Mouse (Mus musculus): ENCODE data around the gene Arfip1. TPM values are rescaled to one million over a fixed set of nuclear protein-coding genes. Genes with fewer than 3 reads are reported as not detected.

The Arfip1 gene
- polyA plus RNA-seq, 1 experiment from 2014 or later: 38.5 TPM

GRCm38 (mm10) chr3:84610183-84610710 is 27.8 kb upstream of the Arfip1 start:
- no peak for ATAC-seq (ENCODE audit: insufficient number of reproducible peaks, low FRiP score, low TSS enrichment, low read depth)
- H3K9ac ChIP-seq (ENCODE audit: low read length): no peak overlapping the region
- WGBS: 84% methylated on average over 9 of the region's 9 CpGs

DNA sequence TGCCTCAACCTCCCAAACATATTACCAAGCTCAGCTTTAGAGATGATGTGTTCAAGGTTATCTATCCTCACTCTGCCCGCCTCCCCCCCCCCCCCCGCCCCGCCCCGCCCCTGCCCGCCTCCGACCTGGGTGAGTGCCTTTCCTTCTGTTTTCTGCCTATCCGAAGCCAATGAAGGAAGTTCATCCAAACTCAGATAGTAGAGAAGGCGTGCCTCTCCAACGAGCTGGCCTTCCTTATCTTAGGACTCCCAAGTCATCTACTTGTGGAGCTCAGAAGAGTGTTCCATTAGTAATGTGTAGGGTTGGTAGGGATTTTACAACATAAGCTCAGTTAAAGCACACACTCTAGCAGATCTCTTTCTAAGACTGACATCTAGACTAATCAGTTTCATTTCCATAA is 20.8 kb upstream of the Arfip1 start:
- WGBS: 68% methylated on average over 8 of the region's 9 CpGs
- Histone ChIP-seq H3K4me2 (ENCODE audit: low read depth, severe bottlenecking) (no peak overlapping the region), H3K4me3 (ENCODE audit: low read depth, low read length) (no peak overlapping the region), H3K9ac (ENCODE audit: low read length) (no peak overlapping the region), H3K27ac (replicated peaks; ENCODE audit: low read depth, low read length) (no peak overlapping the region), H3K27me3 (ENCODE audit: control insufficient read depth, insufficient read depth, low read length) (no peaks in the 10 kb centered on the region), H3K36me3 (ENCODE audit: control insufficient read depth, insufficient read depth, low read length) (no peaks in the 10 kb centered on the region), H3K9me3 (ENCODE audit: control insufficient read depth, low read length) (0 out of 2 replicates have a peak, but pooled peaks cover 2% of the 10 kb centered on the region), H3K4me1 (ENCODE audit: control insufficient read depth, insufficient read depth, low read length) (no peaks in the 10 kb centered on the region)
- no peak for DNase-seq (ENCODE audit: low spot score)
- no peak for ATAC-seq (ENCODE audit: insufficient number of reproducible peaks, low FRiP score, low TSS enrichment, low read depth)

More at GRCm38 (mm10) chr3:84610183-84610710, 27.8 kb upstream of the Arfip1 start:
- Histone ChIP-seq H3K4me3 (ENCODE audit: low read depth, low read length) (no peak overlapping the region), H3K27ac (replicated peaks; ENCODE audit: low read depth, low read length) (no peak overlapping the region), H3K9me3 (ENCODE audit: control insufficient read depth, low read length) (0 out of 2 replicates have a peak, but pooled peaks cover 2% of the 10 kb centered on the region), H3K36me3 (ENCODE audit: control insufficient read depth, insufficient read depth, low read length) (no peaks in the 10 kb centered on the region), H3K4me1 (ENCODE audit: control insufficient read depth, insufficient read depth, low read length) (no peaks in the 10 kb centered on the region), H3K4me2 (ENCODE audit: low read depth, severe bottlenecking) (no peak overlapping the region), H3K27me3 (ENCODE audit: control insufficient read depth, insufficient read depth, low read length) (no peaks in the 10 kb centered on the region)
- DNase-seq (ENCODE audit: low spot score): no peak

DNA sequence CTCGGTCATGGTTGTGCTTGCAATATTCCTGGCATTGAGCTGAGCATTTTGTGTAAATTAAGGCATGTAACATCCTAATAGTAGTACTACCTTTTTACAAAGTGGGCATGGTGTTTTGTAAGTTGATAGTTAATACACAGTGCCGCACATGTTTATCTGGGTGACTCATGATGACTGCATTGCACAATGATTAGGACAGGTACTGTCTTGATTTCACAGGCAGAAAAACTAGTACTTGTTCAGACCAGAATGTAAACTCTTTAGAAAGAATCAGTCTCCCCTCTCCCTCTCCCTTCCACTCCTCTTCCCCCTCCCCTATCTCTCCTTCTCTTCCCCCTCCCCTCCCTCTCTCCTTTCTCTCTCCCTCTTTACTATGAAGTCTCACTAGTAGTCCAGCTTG is 20.3 kb upstream of the Arfip1 start:
- no peaks in the 10 kb centered on the region for H3K36me3 ChIP-seq (ENCODE audit: control insufficient read depth, insufficient read depth, low read length)
- 88% methylated on average over 2 of the region's 2 CpGs for WGBS
- H3K9ac ChIP-seq (ENCODE audit: low read length): no peak overlapping the region
- DNase-seq (ENCODE audit: low spot score) (no peak), ATAC-seq (ENCODE audit: insufficient number of reproducible peaks, low FRiP score, low TSS enrichment, low read depth) (no peak)
- H3K4me2 ChIP-seq (ENCODE audit: low read depth, severe bottlenecking): no peak overlapping the region
- 0 out of 2 replicates have a peak, but pooled peaks cover 2% of the 10 kb centered on the region for H3K9me3 ChIP-seq (ENCODE audit: control insufficient read depth, low read length)
- no peak overlapping the region for H3K27ac ChIP-seq (replicated peaks; ENCODE audit: low read depth, low read length)
- no peaks in the 10 kb centered on the region for H3K27me3 ChIP-seq (ENCODE audit: control insufficient read depth, insufficient read depth, low read length)
- H3K4me3 ChIP-seq (ENCODE audit: low read depth, low read length): no peak overlapping the region
- H3K4me1 ChIP-seq (ENCODE audit: control insufficient read depth, insufficient read depth, low read length): no peaks in the 10 kb centered on the region

DNA sequence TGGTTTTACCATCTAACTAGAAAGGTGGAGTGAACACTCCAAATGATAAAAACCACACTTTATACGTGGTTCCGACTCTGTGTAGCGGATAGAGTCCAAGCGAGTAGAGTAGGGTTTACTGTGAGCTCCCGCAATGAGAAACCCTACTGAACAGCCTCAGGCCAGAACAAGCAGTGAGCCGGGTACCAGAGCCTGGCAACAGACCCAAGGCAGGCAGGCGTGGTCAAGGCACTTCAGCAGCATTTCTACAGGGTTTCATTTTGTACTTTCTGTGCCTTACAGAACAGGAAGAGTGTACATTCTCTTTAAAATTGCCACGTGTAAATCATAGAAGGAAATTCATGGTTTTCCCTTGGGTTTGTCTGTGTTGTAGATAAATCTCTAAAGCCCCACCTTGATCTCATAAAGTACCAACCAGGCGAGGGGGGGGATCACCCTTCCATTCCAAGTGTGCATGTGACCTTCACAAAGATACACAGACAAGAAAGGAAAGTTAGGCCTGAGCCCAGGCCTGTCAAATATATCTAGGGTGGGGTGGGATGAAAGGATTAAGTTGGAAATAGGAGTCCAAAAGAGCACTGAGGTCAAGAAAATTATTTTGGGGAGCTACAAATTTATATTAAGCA is 19.6 kb upstream of the Arfip1 start:
- Histone ChIP-seq H3K27me3 (ENCODE audit: control insufficient read depth, insufficient read depth, low read length) (no peaks in the 10 kb centered on the region), H3K9ac (ENCODE audit: low read length) (no peak overlapping the region), H3K4me2 (ENCODE audit: low read depth, severe bottlenecking) (no peak overlapping the region), H3K27ac (replicated peaks; ENCODE audit: low read depth, low read length) (no peak overlapping the region), H3K36me3 (ENCODE audit: control insufficient read depth, insufficient read depth, low read length) (no peaks in the 10 kb centered on the region), H3K9me3 (ENCODE audit: control insufficient read depth, low read length) (0 out of 2 replicates have a peak, but pooled peaks cover 2% of the 10 kb centered on the region), H3K4me3 (ENCODE audit: low read depth, low read length) (no peak overlapping the region), H3K4me1 (ENCODE audit: control insufficient read depth, insufficient read depth, low read length) (no peaks in the 10 kb centered on the region)
- ATAC-seq (ENCODE audit: insufficient number of reproducible peaks, low FRiP score, low TSS enrichment, low read depth) (no peak), DNase-seq (ENCODE audit: low spot score) (no peak)
- WGBS: 88% methylated on average over 9 of the region's 9 CpGs

DNA sequence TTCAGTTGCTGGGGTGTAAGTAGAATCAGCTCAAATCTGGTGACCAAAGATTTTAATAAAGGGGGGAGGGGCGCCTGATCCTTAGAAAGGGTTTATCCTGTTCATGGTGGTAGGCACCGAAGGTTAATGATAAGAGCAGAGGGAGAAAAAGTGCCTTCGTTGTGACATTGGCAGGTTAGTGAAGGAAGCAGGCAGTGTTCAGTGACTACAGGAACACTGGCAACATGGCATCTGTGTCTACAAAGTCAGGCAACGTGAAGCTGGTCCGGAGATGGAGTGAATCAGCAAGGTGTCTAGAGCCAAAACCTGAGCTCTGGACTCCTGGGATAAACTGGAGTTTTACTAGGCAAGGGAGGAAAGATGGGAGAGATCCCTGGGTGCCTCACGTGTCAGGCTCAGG is 16.3 kb upstream of the Arfip1 start:
- WGBS: 85% methylated on average over 6 of the region's 6 CpGs
- Histone ChIP-seq H3K27ac (replicated peaks; ENCODE audit: low read depth, low read length) (no peak overlapping the region), H3K4me1 (ENCODE audit: control insufficient read depth, insufficient read depth, low read length) (no peaks in the 10 kb centered on the region), H3K9me3 (ENCODE audit: control insufficient read depth, low read length) (no peaks in the 10 kb centered on the region), H3K27me3 (ENCODE audit: control insufficient read depth, insufficient read depth, low read length) (no peaks in the 10 kb centered on the region; the same call in 1 of the 2 replicates), H3K4me2 (ENCODE audit: low read depth, severe bottlenecking) (no peak overlapping the region), H3K36me3 (ENCODE audit: control insufficient read depth, insufficient read depth, low read length) (no peaks in the 10 kb centered on the region), H3K9ac (ENCODE audit: low read length) (no peak overlapping the region), H3K4me3 (ENCODE audit: low read depth, low read length) (no peak overlapping the region)
- no peak for ATAC-seq (ENCODE audit: insufficient number of reproducible peaks, low FRiP score, low TSS enrichment, low read depth)
- DNase-seq (ENCODE audit: low spot score): no peak

DNA sequence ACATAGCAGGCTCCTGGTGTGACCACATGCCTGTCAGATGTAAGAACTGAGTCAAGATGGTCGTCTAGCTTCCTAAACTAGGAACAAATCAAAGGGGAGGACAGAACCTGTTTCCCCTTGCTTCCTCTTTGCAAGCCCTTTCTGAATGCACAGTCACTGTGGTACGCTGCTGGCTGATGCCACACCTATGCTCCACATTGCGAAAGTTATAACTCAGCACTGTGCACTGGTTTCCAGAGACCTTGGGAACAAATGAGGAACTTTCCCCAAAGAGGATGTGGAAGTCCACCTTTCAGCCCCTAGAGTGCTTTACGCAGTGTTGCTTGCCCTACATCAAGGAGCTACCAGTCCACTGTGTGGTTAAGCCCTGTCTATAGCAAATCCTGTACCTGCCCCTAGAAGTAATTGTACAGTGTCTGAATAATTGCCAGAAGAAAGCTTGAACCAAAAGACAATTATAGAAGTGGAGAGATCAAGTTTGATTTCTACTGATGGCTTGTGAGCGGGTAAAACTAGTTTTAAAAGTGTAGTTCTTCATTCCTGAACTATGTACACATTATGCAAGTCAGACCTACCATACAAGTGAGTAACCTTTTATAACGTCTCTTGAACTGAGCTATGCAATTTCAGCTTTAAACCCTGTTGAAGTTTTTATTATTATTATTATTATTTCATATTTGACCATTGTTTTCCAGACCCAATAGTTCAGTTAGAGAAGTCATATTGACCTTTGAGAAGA is 15.7 kb upstream of the Arfip1 start:
- Histone ChIP-seq H3K4me2 (ENCODE audit: low read depth, severe bottlenecking) (no peak overlapping the region), H3K4me3 (ENCODE audit: low read depth, low read length) (no peak overlapping the region), H3K9ac (ENCODE audit: low read length) (no peak overlapping the region), H3K9me3 (ENCODE audit: control insufficient read depth, low read length) (no peaks in the 10 kb centered on the region), H3K36me3 (ENCODE audit: control insufficient read depth, insufficient read depth, low read length) (no peaks in the 10 kb centered on the region), H3K27me3 (ENCODE audit: control insufficient read depth, insufficient read depth, low read length) (no peaks in the 10 kb centered on the region; the same call in 1 of the 2 replicates), H3K4me1 (ENCODE audit: control insufficient read depth, insufficient read depth, low read length) (no peaks in the 10 kb centered on the region), H3K27ac (replicated peaks; ENCODE audit: low read depth, low read length) (no peak overlapping the region)
- DNase-seq (ENCODE audit: low spot score) (no peak), ATAC-seq (ENCODE audit: insufficient number of reproducible peaks, low FRiP score, low TSS enrichment, low read depth) (no peak)
- 88% methylated on average over 6 of the region's 6 CpGs for WGBS

- Histone ChIP-seq H3K27ac (replicated peaks; ENCODE audit: low read depth, low read length) (no peak overlapping the region), H3K9ac (ENCODE audit: low read length) (no peak overlapping the region), H3K4me2 (ENCODE audit: low read depth, severe bottlenecking) (no peak overlapping the region), H3K9me3 (ENCODE audit: control insufficient read depth, low read length) (no peaks in the 10 kb centered on the region), H3K4me3 (ENCODE audit: low read depth, low read length) (no peak overlapping the region; the same call in 1 of the 2 replicates), H3K36me3 (ENCODE audit: control insufficient read depth, insufficient read depth, low read length) (no peaks in the 10 kb centered on the region), H3K27me3 (ENCODE audit: control insufficient read depth, insufficient read depth, low read length) (no peaks in the 10 kb centered on the region; the same call in 1 of the 2 replicates), H3K4me1 (ENCODE audit: control insufficient read depth, insufficient read depth, low read length) (no peaks in the 10 kb centered on the region)
- no peak for DNase-seq (ENCODE audit: low spot score)
- WGBS: 50% methylated on average over 5 of the region's 5 CpGs
- ATAC-seq (ENCODE audit: insufficient number of reproducible peaks, low FRiP score, low TSS enrichment, low read depth): no peak
Measured at GRCm38 (mm10) chr3:84595677-84596234, 13.3 kb upstream of the Arfip1 start.

DNA sequence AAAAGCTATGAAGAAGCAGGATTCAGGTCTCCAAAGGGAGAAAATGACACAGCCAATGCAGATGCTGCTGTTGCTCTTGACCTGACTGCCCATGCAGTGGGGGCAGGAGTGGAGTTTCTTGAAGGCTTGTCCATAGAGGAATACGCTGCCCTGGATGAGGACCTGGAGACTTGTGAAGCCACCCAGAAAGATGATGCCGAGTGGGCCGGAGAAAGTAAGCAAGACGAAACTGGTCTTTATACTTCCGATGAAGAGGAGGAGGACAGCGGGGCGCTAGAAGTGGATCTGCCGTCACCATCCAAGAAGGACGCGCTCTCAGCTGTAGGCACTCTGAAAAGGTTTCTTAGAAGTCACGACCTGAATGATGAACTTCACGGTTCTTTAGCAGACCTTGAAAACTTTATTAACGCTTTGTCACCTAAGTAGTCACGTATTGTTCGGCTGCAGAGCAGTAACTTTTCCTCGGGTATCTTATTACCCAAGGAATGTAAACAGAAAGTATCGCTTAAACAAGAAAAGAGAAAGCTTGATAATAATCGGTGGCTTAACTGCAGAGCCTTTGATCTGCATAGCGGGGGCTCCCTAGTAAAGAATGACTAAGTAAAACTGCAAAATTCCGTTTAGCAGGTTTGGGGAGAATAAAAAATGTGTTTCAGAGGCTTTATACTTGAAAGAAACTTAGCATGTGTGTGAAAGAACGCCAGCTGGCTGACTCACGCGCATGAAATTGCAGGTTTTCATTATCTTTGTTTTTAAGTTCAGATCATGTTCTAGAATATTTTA is 12.7 kb upstream of the Arfip1 start:
- no peaks in the 10 kb centered on the region for H3K4me1 ChIP-seq (ENCODE audit: control insufficient read depth, insufficient read depth, low read length)
- H3K4me2 ChIP-seq (ENCODE audit: low read depth, severe bottlenecking): peak overlapping the region; percentile 47
- no peaks in the 10 kb centered on the region; the same call in 1 of the 2 replicates for H3K27me3 ChIP-seq (ENCODE audit: control insufficient read depth, insufficient read depth, low read length)
- no peak overlapping the region for H3K9ac ChIP-seq (ENCODE audit: low read length)
- no peak overlapping the region for H3K27ac ChIP-seq (replicated peaks; ENCODE audit: low read depth, low read length)
- WGBS: 7% methylated on average over 23 of the region's 23 CpGs
- DNase-seq (ENCODE audit: low spot score) (peak; percentile 34), ATAC-seq (ENCODE audit: insufficient number of reproducible peaks, low FRiP score, low TSS enrichment, low read depth) (no peak)
- no peaks in the 10 kb centered on the region for H3K36me3 ChIP-seq (ENCODE audit: control insufficient read depth, insufficient read depth, low read length)
- peak overlapping the region; percentile 18; the same call in 1 of the 2 replicates for H3K4me3 ChIP-seq (ENCODE audit: low read depth, low read length)
- H3K9me3 ChIP-seq (ENCODE audit: control insufficient read depth, low read length): no peaks in the 10 kb centered on the region
